Mouse (Mus musculus): ENCODE measurements at regions not wholly inside any gene's neighbourhood (a gene's known extent, or its start where the extent isn't known, plus 50 kb on each side); places are given as distances from the start of the nearest gene placed in this dataset.

GRCm38 (mm10) chr1:183640568-183640967 lies 222.6 kb downstream of the Hhipl2 start:
- no peak for ATAC-seq (ENCODE audit: low read depth)

GRCm38 (mm10) chr1:183644001-183644400 lies 226.0 kb downstream of the Hhipl2 start:
- Histone ChIP-seq H3K9me3 (replicated peaks; ENCODE audit: control insufficient read depth, low read length) (no peaks in the 10 kb centered on the region), H3K9ac (ENCODE audit: low read depth, low read length) (no peak overlapping the region), H3K4me2 (ENCODE audit: low read depth, low read length) (no peak overlapping the region), H3K36me3 (ENCODE audit: control insufficient read depth, insufficient read depth) (no peaks in the 10 kb centered on the region), H3K4me3 (ENCODE audit: low read depth, low read length) (no peak overlapping the region), H3K4me1 (ENCODE audit: control insufficient read depth, low read depth, low read length) (no peaks in the 10 kb centered on the region), H3K27ac (ENCODE audit: low read length) (no peak overlapping the region), H3K27me3 (ENCODE audit: control insufficient read depth, insufficient read depth, low read depth, low read length) (no peaks in the 10 kb centered on the region)
- ATAC-seq (ENCODE audit: low read depth) = no peak
- 46% methylated on average over 2 of the region's 2 CpGs for WGBS (ENCODE audit: insufficient replicate concordance)

More at GRCm38 (mm10) chr1:183640568-183640967, 222.6 kb downstream of the Hhipl2 start:
- no peak overlapping the region for H3K9ac ChIP-seq (ENCODE audit: low read depth, low read length)
- no peaks in the 10 kb centered on the region for H3K27me3 ChIP-seq (ENCODE audit: control insufficient read depth, insufficient read depth, low read depth, low read length)
- H3K4me2 ChIP-seq (ENCODE audit: low read depth, low read length) = no peak overlapping the region
- no peak overlapping the region for H3K27ac ChIP-seq (ENCODE audit: low read length)
- H3K9me3 ChIP-seq (replicated peaks; ENCODE audit: control insufficient read depth, low read length) = no peaks in the 10 kb centered on the region
- H3K36me3 ChIP-seq (ENCODE audit: control insufficient read depth, insufficient read depth) = no peaks in the 10 kb centered on the region
- H3K4me1 ChIP-seq (ENCODE audit: control insufficient read depth, low read depth, low read length) = no peaks in the 10 kb centered on the region
- 61% methylated on average over 8 of the region's 8 CpGs for WGBS (ENCODE audit: insufficient replicate concordance)
- H3K4me3 ChIP-seq (ENCODE audit: low read depth, low read length) = no peak overlapping the region

- H3K9ac ChIP-seq (ENCODE audit: low read depth, low read length) = no peak overlapping the region
- no peak overlapping the region for H3K27ac ChIP-seq (ENCODE audit: low read length)
- no peaks in the 10 kb centered on the region for H3K4me1 ChIP-seq (ENCODE audit: control insufficient read depth, low read depth, low read length)
- H3K27me3 ChIP-seq (ENCODE audit: control insufficient read depth, insufficient read depth, low read depth, low read length) = no peaks in the 10 kb centered on the region
- no peak overlapping the region for H3K4me3 ChIP-seq (ENCODE audit: low read depth, low read length)
- H3K36me3 ChIP-seq (ENCODE audit: control insufficient read depth, insufficient read depth) = no peaks in the 10 kb centered on the region
- no peaks in the 10 kb centered on the region for H3K9me3 ChIP-seq (replicated peaks; ENCODE audit: control insufficient read depth, low read length)
- ATAC-seq (ENCODE audit: low read depth) = no peak
- no peak overlapping the region for H3K4me2 ChIP-seq (ENCODE audit: low read depth, low read length)
- 34% methylated on average over 6 of the region's 6 CpGs for WGBS (ENCODE audit: insufficient replicate concordance)
Observed at GRCm38 (mm10) chr1:183653878-183654277, 235.9 kb downstream of the Hhipl2 start.

- Histone ChIP-seq H3K9me3 (replicated peaks; ENCODE audit: control insufficient read depth, low read length) (no peaks in the 10 kb centered on the region), H3K36me3 (ENCODE audit: control insufficient read depth, insufficient read depth) (no peaks in the 10 kb centered on the region), H3K27ac (ENCODE audit: low read length) (no peak overlapping the region), H3K4me3 (ENCODE audit: low read depth, low read length) (no peak overlapping the region), H3K27me3 (ENCODE audit: control insufficient read depth, insufficient read depth, low read depth, low read length) (no peaks in the 10 kb centered on the region), H3K4me2 (ENCODE audit: low read depth, low read length) (no peak overlapping the region), H3K9ac (ENCODE audit: low read depth, low read length) (no peak overlapping the region), H3K4me1 (ENCODE audit: control insufficient read depth, low read depth, low read length) (no peaks in the 10 kb centered on the region)
- ATAC-seq (ENCODE audit: low read depth) = no peak
- WGBS (ENCODE audit: insufficient replicate concordance) = 53% methylated on average over 5 of the region's 5 CpGs
Observed at GRCm38 (mm10) chr1:183657043-183657442, 239.0 kb downstream of the Hhipl2 start.

GRCm38 (mm10) chr1:183660541-183660940 lies 242.5 kb downstream of the Hhipl2 start:
- Histone ChIP-seq H3K9ac (ENCODE audit: low read depth, low read length) (no peak overlapping the region), H3K36me3 (ENCODE audit: control insufficient read depth, insufficient read depth) (no peaks in the 10 kb centered on the region), H3K4me1 (ENCODE audit: control insufficient read depth, low read depth, low read length) (no peaks in the 10 kb centered on the region), H3K4me3 (ENCODE audit: low read depth, low read length) (no peak overlapping the region), H3K27me3 (ENCODE audit: control insufficient read depth, insufficient read depth, low read depth, low read length) (no peaks in the 10 kb centered on the region), H3K4me2 (ENCODE audit: low read depth, low read length) (no peak overlapping the region), H3K27ac (ENCODE audit: low read length) (no peak overlapping the region), H3K9me3 (replicated peaks; ENCODE audit: control insufficient read depth, low read length) (no peaks in the 10 kb centered on the region)
- 77% methylated on average over 2 of the region's 2 CpGs for WGBS (ENCODE audit: insufficient replicate concordance)
- ATAC-seq (ENCODE audit: low read depth) = no peak

GRCm38 (mm10) chr1:183662369-183663043 lies 244.5 kb downstream of the Hhipl2 start:
- Histone ChIP-seq H3K4me3 (ENCODE audit: low read depth, low read length) (no peak overlapping the region), H3K27me3 (ENCODE audit: control insufficient read depth, insufficient read depth, low read depth, low read length) (no peaks in the 10 kb centered on the region), H3K4me2 (ENCODE audit: low read depth, low read length) (no peak overlapping the region), H3K9ac (ENCODE audit: low read depth, low read length) (no peak overlapping the region), H3K9me3 (replicated peaks; ENCODE audit: control insufficient read depth, low read length) (no peaks in the 10 kb centered on the region), H3K36me3 (ENCODE audit: control insufficient read depth, insufficient read depth) (no peaks in the 10 kb centered on the region), H3K27ac (ENCODE audit: low read length) (no peak overlapping the region), H3K4me1 (ENCODE audit: control insufficient read depth, low read depth, low read length) (no peaks in the 10 kb centered on the region)
- WGBS (ENCODE audit: insufficient replicate concordance) = 65% methylated on average over 15 of the region's 15 CpGs
- ATAC-seq (ENCODE audit: low read depth) = no peak

GRCm38 (mm10) chr1:183669271-183669670 lies 251.3 kb downstream of the Hhipl2 start:
- no peaks in the 10 kb centered on the region for H3K36me3 ChIP-seq (ENCODE audit: control insufficient read depth, insufficient read depth)
- no peak overlapping the region for H3K4me3 ChIP-seq (ENCODE audit: low read depth, low read length)
- WGBS (ENCODE audit: insufficient replicate concordance) = 69% methylated on average over 8 of the region's 8 CpGs
- ATAC-seq (ENCODE audit: low read depth) = no peak
- no peaks in the 10 kb centered on the region for H3K4me1 ChIP-seq (ENCODE audit: control insufficient read depth, low read depth, low read length)
- H3K27ac ChIP-seq (ENCODE audit: low read length) = no peak overlapping the region
- no peak overlapping the region for H3K9ac ChIP-seq (ENCODE audit: low read depth, low read length)
- no peaks in the 10 kb centered on the region for H3K27me3 ChIP-seq (ENCODE audit: control insufficient read depth, insufficient read depth, low read depth, low read length)
- no peaks in the 10 kb centered on the region for H3K9me3 ChIP-seq (replicated peaks; ENCODE audit: control insufficient read depth, low read length)
- no peak overlapping the region for H3K4me2 ChIP-seq (ENCODE audit: low read depth, low read length)

GRCm38 (mm10) chr1:183669674-183670073 lies 251.7 kb downstream of the Hhipl2 start:
- Histone ChIP-seq H3K27me3 (ENCODE audit: control insufficient read depth, insufficient read depth, low read depth, low read length) (no peaks in the 10 kb centered on the region), H3K36me3 (ENCODE audit: control insufficient read depth, insufficient read depth) (no peaks in the 10 kb centered on the region), H3K4me2 (ENCODE audit: low read depth, low read length) (no peak overlapping the region), H3K9me3 (replicated peaks; ENCODE audit: control insufficient read depth, low read length) (no peaks in the 10 kb centered on the region), H3K27ac (ENCODE audit: low read length) (no peak overlapping the region), H3K4me3 (ENCODE audit: low read depth, low read length) (no peak overlapping the region), H3K4me1 (ENCODE audit: control insufficient read depth, low read depth, low read length) (no peaks in the 10 kb centered on the region), H3K9ac (ENCODE audit: low read depth, low read length) (no peak overlapping the region)
- ATAC-seq (ENCODE audit: low read depth) = no peak
- WGBS (ENCODE audit: insufficient replicate concordance) = 34% methylated on average over 11 of the region's 11 CpGs

- H3K27me3 ChIP-seq (ENCODE audit: control insufficient read depth, insufficient read depth, low read depth, low read length) = no peaks in the 10 kb centered on the region
- H3K4me2 ChIP-seq (ENCODE audit: low read depth, low read length) = no peak overlapping the region
- no peak overlapping the region for H3K9ac ChIP-seq (ENCODE audit: low read depth, low read length)
- ATAC-seq (ENCODE audit: low read depth) = no peak
- no peaks in the 10 kb centered on the region for H3K36me3 ChIP-seq (ENCODE audit: control insufficient read depth, insufficient read depth)
- H3K4me1 ChIP-seq (ENCODE audit: control insufficient read depth, low read depth, low read length) = no peaks in the 10 kb centered on the region
- H3K4me3 ChIP-seq (ENCODE audit: low read depth, low read length) = no peak overlapping the region
- 52% methylated on average over 7 of the region's 7 CpGs for WGBS (ENCODE audit: insufficient replicate concordance)
- no peak overlapping the region for H3K27ac ChIP-seq (ENCODE audit: low read length)
- H3K9me3 ChIP-seq (replicated peaks; ENCODE audit: control insufficient read depth, low read length) = no peaks in the 10 kb centered on the region
Observed at GRCm38 (mm10) chr1:183670542-183670941, 252.5 kb downstream of the Hhipl2 start.

All from liver, embryonic 16.5 days (tissue).